Mouse (Mus musculus) CD4-positive helper T cell, adult 2 months (primary cell): ENCODE measurements around the gene Irf2.

Source experiments
- DNase-seq: peaks from one replicate; pipeline ENCODE4 v3.0.0-alpha.2; 2012; ENCODE audit warnings: low read depth, missing footprints, low spot score

The Irf2 gene

GRCm38 (mm10) chr8:46739003-46739949 is at the start of gene Irf2:
TSS of gene Irf2 (plus strand) at chr8:46739732.
- peak; percentile 99 for DNase-seq

- no peak for DNase-seq
Measured at GRCm38 (mm10) chr8:46690111-46690510, 49.4 kb upstream of the Irf2 start.

GRCm38 (mm10) chr8:46690581-46690980 is 49.0 kb upstream of the Irf2 start:
- DNase-seq = no peak

GRCm38 (mm10) chr8:46691360-46691759 is 48.2 kb upstream of the Irf2 start:
- DNase-seq = no peak

- peak; percentile 53 for DNase-seq
Measured at GRCm38 (mm10) chr8:46696256-46697041, 43.1 kb upstream of the Irf2 start.

- DNase-seq = no peak
Measured at GRCm38 (mm10) chr8:46697566-46697965, 42.0 kb upstream of the Irf2 start.

- no peak for DNase-seq
Measured at GRCm38 (mm10) chr8:46698162-46698561, 41.4 kb upstream of the Irf2 start.

- DNase-seq = no peak
Measured at GRCm38 (mm10) chr8:46705145-46705544, 34.4 kb upstream of the Irf2 start.

GRCm38 (mm10) chr8:46706730-46707129 is 32.8 kb upstream of the Irf2 start:
- DNase-seq = peak; percentile 45

GRCm38 (mm10) chr8:46709302-46709701 is 30.2 kb upstream of the Irf2 start:
- DNase-seq = no peak

- no peak for DNase-seq
Measured at GRCm38 (mm10) chr8:46710289-46710688, 29.2 kb upstream of the Irf2 start.

GRCm38 (mm10) chr8:46711496-46711895 is 28.0 kb upstream of the Irf2 start:
- DNase-seq = no peak

- DNase-seq = no peak
Measured at GRCm38 (mm10) chr8:46713178-46713577, 26.4 kb upstream of the Irf2 start.

GRCm38 (mm10) chr8:46713844-46714243 is 25.7 kb upstream of the Irf2 start:
- no peak for DNase-seq

- no peak for DNase-seq
Measured at GRCm38 (mm10) chr8:46714400-46714799, 25.1 kb upstream of the Irf2 start.

GRCm38 (mm10) chr8:46716477-46716876 is 23.1 kb upstream of the Irf2 start:
- no peak for DNase-seq

- DNase-seq = no peak
Measured at GRCm38 (mm10) chr8:46717170-46717569, 22.4 kb upstream of the Irf2 start.

GRCm38 (mm10) chr8:46718301-46718700 is 21.2 kb upstream of the Irf2 start:
- DNase-seq = no peak

- no peak for DNase-seq
Measured at GRCm38 (mm10) chr8:46718747-46719146, 20.8 kb upstream of the Irf2 start.

- DNase-seq = no peak
Measured at GRCm38 (mm10) chr8:46720656-46721055, 18.9 kb upstream of the Irf2 start.

GRCm38 (mm10) chr8:46721065-46721845 is 18.3 kb upstream of the Irf2 start:
- DNase-seq = no peak

GRCm38 (mm10) chr8:46722536-46722935 is 17.0 kb upstream of the Irf2 start:
- no peak for DNase-seq
